Mouse (Mus musculus) intestine, postnatal 0 days (tissue): ENCODE results near the gene Sptbn1. TPM values are rescaled to one million over a fixed set of nuclear protein-coding genes. Genes with fewer than 3 reads are reported as not detected.
A peak's percentile ranks its signal among the peaks of the same experiment; 100 is the strongest.

Experiments used
- ATAC-seq: fragments of 200-750 bp; cut with Nextera tagmentation; 2 replicates; pipeline ENCODE4 v1.8.0; 2017; ENCODE audit warnings: mild to moderate bottlenecking, moderate TSS enrichment, moderate library complexity
- H3K27ac ChIP-seq: fragments of 300-500 bp; sonication (generic); 2 replicates; pipeline ENCODE4 v1.5.1; 2014; ENCODE audit warnings: mild to moderate bottlenecking, low read depth, low read length, moderate library complexity
- H3K27me3 ChIP-seq: fragments of 300-500 bp; sonication (generic); replicated peaks from 2 replicates; pipeline ENCODE4 v1.6.1; 2014; ENCODE audit warnings: low read length, mixed read lengths; ENCODE audit not compliant: control insufficient read depth, insufficient read depth
- H3K36me3 ChIP-seq: fragments of 300-500 bp; sonication (generic); 2 replicates; pipeline ENCODE4 v1.6.1; 2014; ENCODE audit warnings: mild to moderate bottlenecking, moderate library complexity; ENCODE audit not compliant: control insufficient read depth, insufficient read depth
- H3K4me1 ChIP-seq: fragments of 300-500 bp; sonication (generic); replicated peaks from 2 replicates; pipeline ENCODE4 v1.6.1; 2014; ENCODE audit warnings: antibody characterized with exemption, low read length, mixed read lengths; ENCODE audit not compliant: control insufficient read depth, insufficient read depth
- H3K4me2 ChIP-seq: fragments of 300-500 bp; sonication (generic); replicated peaks from 2 replicates; pipeline ENCODE4 v1.6.1; 2014; ENCODE audit warnings: low read depth, mild to moderate bottlenecking, moderate library complexity
- H3K4me3 ChIP-seq: fragments of 300-500 bp; sonication (generic); 2 replicates; pipeline ENCODE4 v1.5.1; 2014; ENCODE audit warnings: low read depth, low read length
- H3K9ac ChIP-seq: fragments of 300-500 bp; sonication (generic); 2 replicates; pipeline ENCODE4 v1.6.1; 2014; ENCODE audit warnings: mild to moderate bottlenecking, low read depth, low read length
- H3K9me3 ChIP-seq: fragments of 300-500 bp; sonication (generic); 2 replicates; pipeline ENCODE4 v1.6.1; 2016; ENCODE audit warnings: mixed run types; ENCODE audit not compliant: control insufficient read depth
- CTCF ChIP-seq: sonication (generic); IDR thresholded peaks from 2 replicates; pipeline ENCODE4 v1.5.1; 2016; ENCODE audit warnings: low read depth, mild to moderate bottlenecking, control low read depth, antibody characterized with exemption, moderate library complexity
- WGBS: fragments of 180-500 bp; shearing (Covaris S2); extraction: QIAGEN DNeasy Blood & Tissue Kit; methylation state at CpG from one replicate; pipeline ENCODE4 v1.1.7; 2014; 5-methylcytosine and 5-hydroxymethylcytosine counted together
- polyA plus RNA-seq: library from polyadenylated mRNA; unstranded; fragments of >200 nt; fragmentation: Nextera tagmentation; extraction: Ambion mirVana; gene quantifications from 2 replicates; pipeline ENCODE4 v1.2.1, GENCODE M21; 2015

Sptbn1 gene
- polyA plus RNA-seq, 1 experiment from 2014 or later: 73.5 TPM

- Histone ChIP-seq H3K27ac (peak overlapping the region; percentile 21; the same call in 1 of the 2 replicates), H3K4me1 (no peaks in the 10 kb centered on the region), H3K36me3 (peaks cover 91% of the 10 kb centered on the region), H3K4me2 (no peak overlapping the region), H3K4me3 (no peak overlapping the region), H3K27me3 (no peaks in the 10 kb centered on the region), H3K9me3 (no peaks in the 10 kb centered on the region), H3K9ac (no peak overlapping the region)
- ATAC-seq: no peak
- 76% methylated on average over 6 of the region's 6 CpGs for WGBS
- TF ChIP-seq CTCF: no peak
Measured at GRCm38 (mm10) chr11:30143090-30143489, 124.9 kb downstream of the Sptbn1 start.

DNA sequence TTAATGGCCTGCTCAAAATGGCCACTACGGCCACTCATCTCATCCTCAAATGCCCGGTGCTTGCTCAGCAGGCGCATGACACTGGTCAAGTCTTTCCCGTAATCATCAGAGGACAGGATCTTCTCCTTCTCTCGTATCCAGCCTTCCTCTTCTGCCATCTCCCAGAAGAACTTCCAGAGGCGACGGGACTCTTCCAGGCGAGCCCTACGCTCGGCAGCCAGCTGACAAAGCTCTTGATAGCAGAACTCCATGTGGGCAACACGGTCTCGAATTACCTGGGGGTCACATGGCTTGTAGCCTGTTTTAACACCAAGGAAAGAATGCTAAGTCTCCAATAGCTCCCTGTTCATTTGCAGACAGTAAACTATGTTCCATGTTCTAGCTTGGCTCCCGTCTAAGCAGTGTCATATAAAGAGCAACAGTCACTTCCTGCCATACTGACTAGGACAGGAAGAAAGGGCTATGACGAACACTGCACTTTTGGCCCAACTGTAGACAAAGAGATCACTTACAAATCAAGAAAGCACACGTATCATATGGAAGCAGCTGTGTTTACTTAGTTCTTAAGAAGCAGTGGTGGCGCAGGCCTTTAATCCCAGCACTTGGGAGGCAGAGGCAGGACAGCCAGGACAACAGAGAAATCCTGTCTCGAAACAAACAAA is 128.7 kb downstream of the Sptbn1 start:
- 76% methylated on average over 17 of the region's 17 CpGs for WGBS
- Histone ChIP-seq H3K4me1 (no peaks in the 10 kb centered on the region), H3K27ac (no peak overlapping the region)

DNA sequence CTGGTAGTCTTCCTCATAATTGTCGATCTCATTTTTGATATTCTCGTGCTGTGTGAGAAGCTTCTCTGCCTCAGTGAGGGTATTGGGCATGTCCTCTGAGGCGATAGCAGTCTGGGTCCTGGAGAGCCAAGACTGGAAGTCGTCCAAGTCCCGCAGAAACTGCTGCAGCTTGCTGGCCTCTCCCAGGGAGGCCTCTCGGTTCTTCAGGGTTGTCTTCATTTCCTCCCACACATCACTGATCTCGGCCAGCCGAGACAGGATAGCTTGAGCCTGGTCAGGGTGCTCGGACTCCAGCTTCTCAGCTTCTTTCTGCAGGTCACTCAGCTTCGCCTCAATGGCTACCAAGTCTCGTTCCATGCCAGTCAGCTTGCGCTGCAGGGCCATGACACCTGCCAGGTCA is 130.9 kb downstream of the Sptbn1 start:
- Histone ChIP-seq H3K9me3 (no peaks in the 10 kb centered on the region), H3K36me3 (peaks cover 99% of the 10 kb centered on the region), H3K4me2 (no peak overlapping the region), H3K4me1 (no peaks in the 10 kb centered on the region), H3K27me3 (no peaks in the 10 kb centered on the region), H3K27ac (no peak overlapping the region), H3K9ac (no peak overlapping the region), H3K4me3 (no peak overlapping the region)
- WGBS: 83% methylated on average over 12 of the region's 12 CpGs
- no peak for TF ChIP-seq CTCF
- ATAC-seq: no peak

More for the DNA sequence above, 128.7 kb downstream of the Sptbn1 start:
- Histone ChIP-seq H3K36me3 (peaks cover 96% of the 10 kb centered on the region), H3K9ac (no peak overlapping the region), H3K27me3 (no peaks in the 10 kb centered on the region), H3K9me3 (no peaks in the 10 kb centered on the region), H3K4me2 (no peak overlapping the region), H3K4me3 (no peak overlapping the region)
- no peak for TF ChIP-seq CTCF
- no peak for ATAC-seq

DNA sequence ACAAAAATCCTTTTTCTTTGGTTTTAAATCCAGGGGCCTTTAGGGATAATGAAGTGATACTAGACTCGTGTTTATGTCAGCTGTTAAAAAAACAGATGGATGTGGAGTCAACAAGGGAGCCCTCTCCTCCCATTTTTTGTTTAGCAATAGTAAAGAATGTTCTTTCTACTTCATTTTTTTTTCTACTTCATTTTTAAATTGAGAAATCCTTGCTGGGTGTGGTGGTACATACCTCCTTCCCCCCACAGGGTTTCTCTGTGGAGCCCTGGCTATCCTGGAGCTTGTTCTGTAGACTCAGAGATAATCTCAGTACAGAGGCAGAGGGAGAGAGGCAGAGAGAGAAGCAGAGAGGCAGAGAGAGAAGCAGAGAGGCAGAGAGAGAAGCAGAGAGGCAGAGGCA is 133.9 kb downstream of the Sptbn1 start:
- no peak overlapping the region for H3K9ac ChIP-seq
- no peak for ATAC-seq
- TF ChIP-seq CTCF: no peak
- H3K4me1 ChIP-seq: no peaks in the 10 kb centered on the region
- no peaks in the 10 kb centered on the region for H3K9me3 ChIP-seq
- WGBS: 58% methylated on average over 1 of the region's 1 CpGs
- H3K27ac ChIP-seq: no peak overlapping the region
- no peak overlapping the region for H3K4me2 ChIP-seq
- no peaks in the 10 kb centered on the region for H3K27me3 ChIP-seq
- H3K36me3 ChIP-seq: peaks cover 98% of the 10 kb centered on the region
- H3K4me3 ChIP-seq: no peak overlapping the region

GRCm38 (mm10) chr11:30132581-30132980 is 135.4 kb downstream of the Sptbn1 start:
- TF ChIP-seq CTCF: no peak
- H3K27me3 ChIP-seq: no peaks in the 10 kb centered on the region
- H3K4me1 ChIP-seq: no peaks in the 10 kb centered on the region
- ATAC-seq: no peak
- no peaks in the 10 kb centered on the region for H3K9me3 ChIP-seq
- no peak overlapping the region for H3K4me3 ChIP-seq
- H3K27ac ChIP-seq: no peak overlapping the region
- H3K9ac ChIP-seq: no peak overlapping the region
- H3K36me3 ChIP-seq: peaks cover 97% of the 10 kb centered on the region
- WGBS: 90% methylated on average over 6 of the region's 6 CpGs
- H3K4me2 ChIP-seq: no peak overlapping the region

- H3K4me1 ChIP-seq: no peaks in the 10 kb centered on the region
- H3K9ac ChIP-seq: no peak overlapping the region
- no peak overlapping the region for H3K4me2 ChIP-seq
- peaks cover 89% of the 10 kb centered on the region for H3K36me3 ChIP-seq
- H3K9me3 ChIP-seq: no peaks in the 10 kb centered on the region
- TF ChIP-seq CTCF: no peak
- H3K4me3 ChIP-seq: no peak overlapping the region
- no peak for ATAC-seq
- no peaks in the 10 kb centered on the region for H3K27me3 ChIP-seq
- no peak overlapping the region for H3K27ac ChIP-seq
- 66% methylated on average over 4 of the region's 4 CpGs for WGBS
Measured at GRCm38 (mm10) chr11:30131640-30132039, 136.3 kb downstream of the Sptbn1 start.
